Mouse (Mus musculus) thymus, postnatal 10 days (tissue): Measurements from ENCODE around the gene Macrod2.

Source experiments
- DNase-seq, 2 experiments: peaks; one replicate each; pipeline ENCODE4 v3.0.0; 2021; ENCODE audit warnings: low spot score in 2 of 2

Gene Macrod2

GRCm38 (mm10) chr2:142217371-142217770 is 1822.3 kb downstream of the Macrod2 start:
- DNase-seq = no peak

GRCm38 (mm10) chr2:142222137-142222921 is 1827.2 kb downstream of the Macrod2 start:
- DNase-seq = no peak

- DNase-seq = no peak
Observed at GRCm38 (mm10) chr2:142222926-142223325, 1827.8 kb downstream of the Macrod2 start.

GRCm38 (mm10) chr2:142230985-142231549 is 1836.0 kb downstream of the Macrod2 start:
- no peak for DNase-seq

GRCm38 (mm10) chr2:142232828-142233227 is 1837.7 kb downstream of the Macrod2 start:
- no peak for DNase-seq

GRCm38 (mm10) chr2:142243483-142243882 is 1848.4 kb downstream of the Macrod2 start:
- DNase-seq = no peak

GRCm38 (mm10) chr2:142250383-142250782 is 1855.3 kb downstream of the Macrod2 start:
- DNase-seq = no peak

- no peak for DNase-seq
Observed at GRCm38 (mm10) chr2:142251518-142251917, 1856.4 kb downstream of the Macrod2 start.

- peak in 1 of 2 experiments; percentile 16 for DNase-seq
Observed at GRCm38 (mm10) chr2:142253913-142254312, 1858.8 kb downstream of the Macrod2 start.

- no peak for DNase-seq
Observed at GRCm38 (mm10) chr2:142254566-142254965, 1859.5 kb downstream of the Macrod2 start.

GRCm38 (mm10) chr2:142257501-142257900 is 1862.4 kb downstream of the Macrod2 start:
- DNase-seq = no peak

GRCm38 (mm10) chr2:142261046-142261445 is 1865.9 kb downstream of the Macrod2 start:
- DNase-seq = no peak

- no peak for DNase-seq
Observed at GRCm38 (mm10) chr2:142264697-142265096, 1869.6 kb downstream of the Macrod2 start.

- no peak for DNase-seq
Observed at GRCm38 (mm10) chr2:142267836-142268235, 1872.7 kb downstream of the Macrod2 start.

GRCm38 (mm10) chr2:142286761-142287160 is 1891.7 kb downstream of the Macrod2 start:
- no peak for DNase-seq

- no peak for DNase-seq
Observed at GRCm38 (mm10) chr2:142294831-142295230, 1899.7 kb downstream of the Macrod2 start.

GRCm38 (mm10) chr2:142303098-142303911 is 1908.2 kb downstream of the Macrod2 start:
- DNase-seq = no peak

GRCm38 (mm10) chr2:142303912-142304182 is 1908.7 kb downstream of the Macrod2 start:
- no peak for DNase-seq

- DNase-seq = no peak
Observed at GRCm38 (mm10) chr2:142323158-142323557, 1928.0 kb downstream of the Macrod2 start.

- DNase-seq = no peak
Observed at GRCm38 (mm10) chr2:142326737-142327136, 1931.6 kb downstream of the Macrod2 start.

GRCm38 (mm10) chr2:142329761-142330160 is 1934.7 kb downstream of the Macrod2 start:
- no peak for DNase-seq

- DNase-seq = no peak
Observed at GRCm38 (mm10) chr2:142334441-142335102, 1939.5 kb downstream of the Macrod2 start.
